Mouse (Mus musculus) T-helper 17 cell (primary cell): ENCODE results near the gene E130308A19Rik.

Source experiments
- in situ Hi-C, 2 experiments: fragments of 300-600 bp; cut with MboI, MseI; formaldehyde crosslinking; loops; 1 replicate in 1 of 2; 2 replicates in 1 of 2; pipeline ENCODE4 v1.15.1; 2025; ENCODE audit warnings: high pct_unique_total_duplicates in 2 of 2

Gene E130308A19Rik

GRCm38 (mm10) chr4:59727187-59727877 is 101.3 kb downstream of the E130308A19Rik start:
- in situ Hi-C loops, result no loop called here

GRCm38 (mm10) chr4:59727878-59728261 is 101.9 kb downstream of the E130308A19Rik start:
- in situ Hi-C loops, result no loop called here

- in situ Hi-C loops, result no loop called here
Measured at GRCm38 (mm10) chr4:59728839-59729238, 102.8 kb downstream of the E130308A19Rik start.

GRCm38 (mm10) chr4:59731544-59731943 is 105.5 kb downstream of the E130308A19Rik start:
- in situ Hi-C loops, result no loop called here

- in situ Hi-C loops, result loop anchor here in 1 of 2 experiments (5.0 kb wide), 1 partner anchor 127 kb away; no protein-coding TSS in a partner anchor
Measured at GRCm38 (mm10) chr4:59739321-59739720, 113.3 kb downstream of the E130308A19Rik start.

GRCm38 (mm10) chr4:59739882-59740281 is 113.9 kb downstream of the E130308A19Rik start:
- in situ Hi-C loops, result loop anchor here in 1 of 2 experiments (5.0 kb wide), 1 partner anchor 128 kb away; no protein-coding TSS in a partner anchor

GRCm38 (mm10) chr4:59753491-59754140 is 127.6 kb downstream of the E130308A19Rik start:
- in situ Hi-C loops, result no loop called here

- in situ Hi-C loops, result no loop called here
Measured at GRCm38 (mm10) chr4:59756332-59757082, 130.5 kb downstream of the E130308A19Rik start.

- in situ Hi-C loops, result no loop called here
Measured at GRCm38 (mm10) chr4:59757452-59758435, 131.7 kb downstream of the E130308A19Rik start.

GRCm38 (mm10) chr4:59760016-59760415 is 134.0 kb downstream of the E130308A19Rik start:
- in situ Hi-C loops, result no loop called here

GRCm38 (mm10) chr4:59760636-59761364 is 134.8 kb downstream of the E130308A19Rik start:
- in situ Hi-C loops, result no loop called here

GRCm38 (mm10) chr4:59761365-59761729 is 135.3 kb downstream of the E130308A19Rik start:
- in situ Hi-C loops, result no loop called here

GRCm38 (mm10) chr4:59764950-59765349 is 138.9 kb downstream of the E130308A19Rik start:
- in situ Hi-C loops, result no loop called here

- in situ Hi-C loops, result no loop called here
Measured at GRCm38 (mm10) chr4:59765385-59766005, 139.5 kb downstream of the E130308A19Rik start.

GRCm38 (mm10) chr4:59767717-59768116 is 141.7 kb downstream of the E130308A19Rik start:
- in situ Hi-C loops, result no loop called here

- in situ Hi-C loops, result no loop called here
Measured at GRCm38 (mm10) chr4:59772171-59772879, 146.3 kb downstream of the E130308A19Rik start.

GRCm38 (mm10) chr4:59777828-59778227 is 151.8 kb downstream of the E130308A19Rik start:
- in situ Hi-C loops, result no loop called here

GRCm38 (mm10) chr4:59780568-59780967 is 154.6 kb downstream of the E130308A19Rik start:
- in situ Hi-C loops, result no loop called here
